Mouse (Mus musculus): ENCODE results near the gene Chst11.

Gene Chst11

GRCm38 (mm10) chr10:83032559-83032958 is 47.3 kb downstream of the Chst11 start:
- DNase-seq (ENCODE audit: low read depth, low spot score), result no peak

DNA sequence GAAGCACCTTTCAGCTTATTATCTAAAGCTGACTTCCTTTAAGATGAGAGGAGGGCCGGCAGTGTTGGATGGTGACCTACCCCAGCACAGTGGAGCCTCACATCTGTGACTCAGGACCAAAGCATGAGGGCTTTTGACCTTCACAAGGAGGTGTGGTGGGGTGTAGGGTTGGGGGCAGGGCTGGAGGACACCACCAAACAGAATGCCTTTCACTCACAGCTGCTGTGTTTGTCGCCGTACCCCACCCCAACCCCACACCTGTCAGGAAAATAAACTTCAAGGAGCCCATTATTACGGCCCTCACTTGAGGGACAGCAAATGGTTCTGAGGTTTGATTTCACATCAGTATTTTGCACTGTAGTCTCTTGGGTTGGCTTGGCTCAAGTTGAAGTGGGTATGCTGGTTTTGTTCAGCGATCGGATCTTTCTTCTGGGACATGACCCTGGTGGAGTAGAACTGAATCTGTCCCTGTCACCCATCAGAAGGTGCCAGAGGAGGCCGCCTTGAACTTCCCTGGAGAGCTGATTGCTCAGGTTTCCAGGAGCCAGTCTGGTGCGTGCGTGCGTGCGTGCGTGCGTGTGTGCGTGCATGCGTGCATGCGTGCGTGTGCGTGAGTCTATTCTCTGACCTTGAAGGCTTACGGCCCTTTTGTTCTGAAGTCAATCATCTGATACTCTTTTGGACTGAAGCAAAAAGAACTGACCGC is 51.2 kb downstream of the Chst11 start:
- DNase-seq (ENCODE audit: low read depth, low spot score), result no peak

DNA sequence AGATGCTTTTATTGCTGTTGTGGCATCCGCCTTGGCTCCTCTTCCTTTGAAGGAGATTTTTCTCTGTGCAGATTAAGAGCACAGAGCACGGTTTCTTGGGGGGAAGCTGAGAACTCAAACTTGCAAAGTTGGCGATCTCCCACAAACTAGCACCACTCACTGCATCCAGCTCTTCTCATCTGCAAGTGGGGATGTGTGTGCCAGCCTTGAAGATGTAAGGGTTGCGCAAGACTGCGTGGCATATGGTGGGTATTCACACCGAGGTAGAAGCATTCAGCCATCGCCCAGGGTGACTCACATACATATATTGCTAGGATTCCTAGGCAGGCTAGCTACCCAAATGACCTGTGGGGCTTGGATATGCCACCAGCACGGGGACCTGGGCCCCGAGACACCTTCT is 52.9 kb downstream of the Chst11 start:
- peak; percentile 89 for DNase-seq (ENCODE audit: low read depth, low spot score)

- no peak for DNase-seq (ENCODE audit: low read depth, low spot score)
Measured at GRCm38 (mm10) chr10:83039414-83039813, 54.1 kb downstream of the Chst11 start.

GRCm38 (mm10) chr10:83041875-83042274 is 56.6 kb downstream of the Chst11 start:
- DNase-seq (ENCODE audit: low read depth, low spot score), result no peak

- DNase-seq (ENCODE audit: low read depth, low spot score), result no peak
Measured at GRCm38 (mm10) chr10:83042613-83043477, 57.5 kb downstream of the Chst11 start.

GRCm38 (mm10) chr10:83043478-83044259 is 58.4 kb downstream of the Chst11 start:
- no peak for DNase-seq (ENCODE audit: low read depth, low spot score)

DNA sequence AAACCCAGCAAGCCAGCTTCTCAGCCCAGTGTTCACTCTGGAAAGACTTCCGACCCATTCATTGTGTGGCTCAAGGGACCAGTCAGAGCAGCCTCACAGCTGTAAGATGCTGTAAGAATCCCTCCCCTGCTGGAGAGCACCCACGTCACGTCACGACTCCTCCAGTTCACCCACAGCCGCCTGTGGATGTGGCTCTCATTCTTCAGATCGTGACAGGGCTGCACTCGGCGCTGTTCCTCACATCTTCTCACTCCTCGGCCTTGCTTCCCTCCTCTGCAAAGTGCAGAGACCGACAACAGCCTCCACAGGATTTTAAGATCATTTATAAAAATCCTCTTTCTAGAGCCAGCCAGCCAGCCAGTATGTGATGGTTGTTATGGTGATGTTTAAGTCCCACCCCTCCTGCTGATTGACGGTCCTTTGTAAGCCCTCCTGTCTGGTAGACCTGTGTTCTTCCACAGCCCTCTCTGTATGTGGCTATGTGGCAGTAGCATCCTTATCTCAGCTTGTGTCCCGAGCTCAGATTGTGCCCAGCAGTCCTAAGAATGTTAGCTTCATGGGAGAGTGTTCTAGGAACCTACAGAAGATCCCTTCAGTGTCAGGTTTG is 64.0 kb downstream of the Chst11 start:
- DNase-seq (ENCODE audit: low read depth, low spot score), result peak; percentile 86

- DNase-seq (ENCODE audit: low read depth, low spot score), result no peak
Measured at GRCm38 (mm10) chr10:83053886-83054550, 68.7 kb downstream of the Chst11 start.

DNA sequence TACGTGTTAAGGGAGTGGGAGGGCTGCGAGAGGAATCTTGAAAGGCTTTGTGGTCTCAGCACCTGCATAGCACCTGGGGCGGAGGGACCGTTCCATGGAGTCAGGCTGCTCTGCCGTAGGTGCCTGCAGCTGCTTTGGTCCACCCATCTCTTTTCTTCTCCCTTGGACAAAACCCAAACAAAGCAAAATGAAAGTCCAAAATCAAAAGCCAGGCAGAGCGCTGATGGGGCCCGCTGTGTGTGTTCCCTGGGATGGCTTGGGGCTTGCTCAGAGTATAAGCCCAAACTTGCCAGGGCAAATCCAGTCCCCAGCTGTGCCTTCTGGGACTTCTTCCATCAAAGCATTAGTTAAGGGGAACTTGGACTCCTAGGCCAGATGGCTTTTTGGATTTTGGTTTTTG is 71.0 kb downstream of the Chst11 start:
- no peak for DNase-seq (ENCODE audit: low read depth, low spot score)

DNA sequence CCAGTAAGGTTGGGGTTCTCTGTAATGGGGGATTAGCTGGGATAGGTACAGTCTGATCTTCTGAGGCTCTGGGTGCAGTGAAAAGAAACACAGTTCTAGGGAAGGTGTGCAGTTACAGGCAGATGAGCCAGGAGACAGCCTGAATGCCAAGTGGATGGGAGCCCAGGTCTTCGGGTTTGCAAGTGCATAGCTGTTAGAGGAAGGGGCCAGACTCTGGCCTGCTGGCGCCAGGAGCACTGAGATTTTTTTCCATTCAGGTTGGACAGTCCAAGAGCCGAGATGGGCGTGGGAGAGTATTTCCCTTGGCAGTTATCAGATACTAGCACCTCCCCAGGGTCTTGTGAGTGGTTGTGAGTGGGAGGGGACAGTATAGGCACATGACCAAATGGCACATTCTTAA is 71.6 kb downstream of the Chst11 start:
- DNase-seq (ENCODE audit: low read depth, low spot score), result no peak

DNA sequence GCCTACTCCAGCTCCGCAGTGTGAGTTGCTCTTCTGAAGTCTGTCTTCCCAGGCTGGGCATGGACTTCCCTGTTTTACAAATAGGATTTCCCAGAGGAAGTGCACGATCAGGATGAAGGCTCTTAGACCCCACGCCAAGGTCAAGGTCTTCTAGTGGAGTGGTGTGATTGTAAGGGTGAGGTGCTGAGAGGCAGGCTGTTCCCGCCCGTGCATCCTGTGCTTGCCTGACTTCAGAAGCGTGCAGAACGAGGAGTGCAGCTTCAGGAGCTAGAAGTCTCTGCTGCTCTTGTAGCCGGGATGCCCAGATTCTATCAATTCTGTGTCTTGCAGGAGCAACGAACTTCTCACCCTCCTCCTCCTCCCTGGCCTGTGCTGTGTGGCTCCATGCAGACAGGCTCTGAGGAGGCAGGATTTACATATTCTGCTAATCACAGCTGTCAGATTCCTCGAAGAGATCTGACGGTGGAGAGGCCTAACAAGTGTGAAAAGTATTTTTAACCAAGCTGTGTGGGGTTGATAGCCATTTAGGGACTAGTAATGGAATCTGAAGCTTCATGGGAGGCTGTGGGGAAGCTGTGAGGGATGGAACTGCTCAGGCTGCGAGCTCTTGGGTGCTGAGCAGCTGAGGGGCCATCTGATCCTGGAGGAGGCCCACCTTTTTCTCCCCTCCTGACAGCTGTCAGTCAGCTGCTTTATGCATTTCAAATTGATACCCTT is 74.9 kb downstream of the Chst11 start:
- DNase-seq (ENCODE audit: low read depth, low spot score), result peak; percentile 84

- DNase-seq (ENCODE audit: low read depth, low spot score), result peak; percentile 94
Measured at GRCm38 (mm10) chr10:83062315-83062714, 77.0 kb downstream of the Chst11 start.

- no peak for DNase-seq (ENCODE audit: low read depth, low spot score)
Measured at GRCm38 (mm10) chr10:83064796-83065195, 79.5 kb downstream of the Chst11 start.

DNA sequence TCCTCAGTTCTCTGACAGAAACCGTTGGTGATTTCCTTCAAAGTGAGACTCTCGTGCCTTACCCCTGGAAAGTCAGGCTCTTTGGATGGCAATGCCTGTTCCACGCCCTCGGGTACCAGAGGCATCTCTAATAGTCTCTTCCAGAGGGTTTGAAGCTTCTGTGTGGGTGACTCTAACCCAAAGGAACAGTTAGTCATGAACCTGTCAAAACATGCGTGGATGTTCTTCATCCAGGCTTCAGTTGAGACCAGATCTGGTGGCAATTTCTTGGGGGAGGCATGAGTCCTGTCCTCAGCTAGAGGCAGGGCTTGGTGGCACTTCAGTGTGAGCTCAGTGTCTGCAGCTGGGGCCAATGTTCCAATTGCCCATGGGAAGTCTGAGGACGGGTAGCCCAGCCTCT is 80.9 kb downstream of the Chst11 start:
- peak; percentile 80 for DNase-seq (ENCODE audit: low read depth, low spot score)

DNA sequence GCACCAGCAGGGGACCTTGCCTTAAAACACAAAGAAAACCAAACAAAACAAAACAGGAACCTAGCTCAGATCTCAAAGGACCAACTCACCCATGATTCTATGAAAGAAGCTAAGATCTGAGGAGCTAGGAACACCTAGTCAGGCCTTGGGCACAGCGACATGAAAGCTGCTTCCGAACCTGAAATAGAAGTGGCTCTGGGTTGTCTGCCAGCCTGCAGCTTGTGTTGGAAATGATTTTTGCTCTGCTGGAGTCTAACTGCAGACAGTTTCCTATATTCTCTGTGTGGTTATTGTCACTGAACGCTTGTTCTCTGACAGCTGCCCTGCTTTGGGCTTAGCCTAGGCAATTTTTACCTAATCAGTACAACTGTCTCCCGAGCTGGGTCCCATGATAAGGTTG is 82.0 kb downstream of the Chst11 start:
- DNase-seq (ENCODE audit: low read depth, low spot score), result peak; percentile 82

GRCm38 (mm10) chr10:83068466-83068865 is 83.2 kb downstream of the Chst11 start:
- no peak for DNase-seq (ENCODE audit: low read depth, low spot score)

GRCm38 (mm10) chr10:83069791-83070190 is 84.5 kb downstream of the Chst11 start:
- DNase-seq (ENCODE audit: low read depth, low spot score), result peak; percentile 31

- peak; percentile 74 for DNase-seq (ENCODE audit: low read depth, low spot score)
Measured at GRCm38 (mm10) chr10:83071785-83072580, 86.7 kb downstream of the Chst11 start.

- DNase-seq (ENCODE audit: low read depth, low spot score), result no peak
Measured at GRCm38 (mm10) chr10:83073119-83073518, 87.8 kb downstream of the Chst11 start.

Measured in brain, adult 2 months (tissue).